Mouse (Mus musculus): ENCODE results near the gene Rnd1.

The Rnd1 gene

GRCm38 (mm10) chr15:98691486-98692147, 14.4 kb upstream of the Rnd1 start:
- ChIA-PET CTCF (interaction anchor here in 3 of 4 experiments (0.6 to 2.5 kb wide), 11 partner anchors 8 to 207 kb away, joined by 3 to 10 read pairs (median 4); partner anchors contain the start of genes Ccdc65 (in 2 of the 3) and Dhh (in 1 of the 3)), POLR2A (interaction anchor here in 3 of 4 experiments (0.7 to 1.9 kb wide), 11 partner anchors 8 to 170 kb away, joined by 3 to 11 read pairs (median 3); partner anchors contain the start of genes Rnd1 (in 3 of the 3) and Fkbp11 (in 1 of the 3))

GRCm38 (mm10) chr15:98689682-98690081, 12.4 kb upstream of the Rnd1 start:
- CTCF ChIA-PET = interaction anchor here in 1 of 4 experiments (2.2 kb wide), 1 partner anchor 10 kb away, joined by 9 read pairs; no protein-coding TSS in a partner anchor
- POLR2A ChIA-PET = no interaction called here

- CTCF ChIA-PET = interaction anchor here in 3 of 4 experiments (0.6 to 1.5 kb wide), 11 partner anchors 9 to 1352 kb away, joined by 3 to 7 read pairs (median 3); partner anchors contain the start of genes Adcy6 (in 1 of the 3), Cacnb3 (in 1 of the 3) and Ccdc65 (in 1 of the 3)
- POLR2A ChIA-PET = interaction anchor here in 3 of 4 experiments (0.6 to 2.5 kb wide), 7 partner anchors 8 to 36 kb away, joined by 3 to 11 read pairs (median 3); partner anchors contain the start of gene Rnd1 (in 3 of the 3)
Observed at GRCm38 (mm10) chr15:98685926-98686325, 8.7 kb upstream of the Rnd1 start.

GRCm38 (mm10) chr15:98683746-98684145, 6.5 kb upstream of the Rnd1 start:
- POLR2A ChIA-PET = interaction anchor here in 2 of 4 experiments (0.6 to 0.9 kb wide), 2 partner anchors 44 to 93 kb away, joined by 3 read pairs; no protein-coding TSS in a partner anchor
- CTCF ChIA-PET = interaction anchor here in 1 of 4 experiments (0.6 kb wide), 1 partner anchor 12 kb away, joined by 3 read pairs; no protein-coding TSS in a partner anchor

GRCm38 (mm10) chr15:98683177-98683576, 5.9 kb upstream of the Rnd1 start:
- ChIA-PET POLR2A (interaction anchor here in 2 of 4 experiments (0.6 to 0.9 kb wide), 2 partner anchors 44 to 93 kb away, joined by 3 read pairs; no protein-coding TSS in a partner anchor), CTCF (interaction anchor here in 1 of 4 experiments (0.6 kb wide), 1 partner anchor 12 kb away, joined by 3 read pairs; no protein-coding TSS in a partner anchor)

GRCm38 (mm10) chr15:98681633-98682032, 4.4 kb upstream of the Rnd1 start:
- POLR2A ChIA-PET = interaction anchor here in 1 of 4 experiments (0.9 kb wide), 1 partner anchor 14 kb away, joined by 3 read pairs; no protein-coding TSS in a partner anchor
- CTCF ChIA-PET = interaction anchor here in 1 of 4 experiments (0.7 kb wide), 1 partner anchor 629 kb away, joined by 3 read pairs; no protein-coding TSS in a partner anchor

GRCm38 (mm10) chr15:98680660-98681059, 3.4 kb upstream of the Rnd1 start:
- ChIA-PET POLR2A (interaction anchor here in 2 of 4 experiments (0.6 to 1.4 kb wide), 3 partner anchors 16 to 1004 kb away, joined by 4 to 6 read pairs (median 5); no protein-coding TSS in a partner anchor), CTCF (interaction anchor here in 1 of 4 experiments (0.6 kb wide), 1 partner anchor 20 kb away, joined by 3 read pairs; no protein-coding TSS in a partner anchor)

- ChIA-PET CTCF (interaction anchor here in 3 of 4 experiments (0.5 to 2.5 kb wide), 9 partner anchors 21 to 161 kb away, joined by 3 to 8 read pairs (median 5); partner anchors contain the start of gene Ccdc65 (in 1 of the 3)), POLR2A (interaction anchor here (0.5 to 3.9 kb wide), 103 partner anchors 8 to 565 kb away, joined by 3 to 39 read pairs (median 4); partner anchors contain the start of genes Arf3 (in 3 of the 4), Ccdc65 (in 2 of the 4), Ddx23 (in 2 of the 4) and Fkbp11 (in 2 of the 4))
Observed at GRCm38 (mm10) chr15:98677977-98678376, 716 bp upstream of the Rnd1 start.

- CTCF ChIA-PET = interaction anchor here in 3 of 4 experiments (0.5 to 2.5 kb wide), 12 partner anchors 9 to 1661 kb away, joined by 3 to 7 read pairs (median 4); no protein-coding TSS in a partner anchor
- POLR2A ChIA-PET = interaction anchor here (0.6 to 3.9 kb wide), 66 partner anchors 9 to 313 kb away, joined by 3 to 39 read pairs (median 6); partner anchors contain the start of genes Arf3 (in 3 of the 4), 4930415O20Rik (in 2 of the 4), Ddx23 (in 2 of the 4) and Fkbp11 (in 2 of the 4)
Observed at GRCm38 (mm10) chr15:98676471-98676870, 790 bp downstream of the Rnd1 start.

- ChIA-PET POLR2A (interaction anchor here (0.6 to 3.9 kb wide), 22 partner anchors 8 to 417 kb away, joined by 3 to 39 read pairs (median 8); partner anchors contain the start of genes Ddx23 (in 3 of the 4), Arf3 (in 1 of the 4), Cacnb3 (in 1 of the 4) and Dnajc22 (in 1 of the 4)), CTCF (interaction anchor here in 3 of 4 experiments (0.6 to 2.1 kb wide), 8 partner anchors 11 to 267 kb away, joined by 3 to 4 read pairs (median 4); no protein-coding TSS in a partner anchor)
Observed at GRCm38 (mm10) chr15:98675634-98676250, 1.5 kb downstream of the Rnd1 start.

GRCm38 (mm10) chr15:98674994-98675545, 2.2 kb downstream of the Rnd1 start:
- ChIA-PET POLR2A (interaction anchor here in 3 of 4 experiments (0.7 to 3.9 kb wide), 13 partner anchors 12 to 243 kb away, joined by 3 to 39 read pairs (median 3); partner anchors contain the start of genes Ddx23 (in 2 of the 3), Arf3 (in 1 of the 3) and Lmbr1l (in 1 of the 3)), CTCF (interaction anchor here in 3 of 4 experiments (0.5 to 2.1 kb wide), 5 partner anchors 11 to 258 kb away, joined by 3 to 5 read pairs (median 4); no protein-coding TSS in a partner anchor)

- ChIA-PET POLR2A (interaction anchor here in 3 of 4 experiments (0.6 to 1.8 kb wide), 12 partner anchors 12 to 225 kb away, joined by 3 to 7 read pairs (median 3); partner anchors contain the start of genes Ddx23 (in 2 of the 3) and Arf3 (in 1 of the 3)), CTCF (interaction anchor here in 3 of 4 experiments (0.6 to 2.1 kb wide), 5 partner anchors 10 to 352 kb away, joined by 3 to 6 read pairs (median 4); no protein-coding TSS in a partner anchor)
Observed at GRCm38 (mm10) chr15:98674284-98674993, 2.8 kb downstream of the Rnd1 start.

GRCm38 (mm10) chr15:98673732-98674131, 3.5 kb downstream of the Rnd1 start:
- ChIA-PET POLR2A (interaction anchor here in 3 of 4 experiments (0.6 to 1.8 kb wide), 9 partner anchors 10 to 74 kb away, joined by 3 to 8 read pairs (median 4); partner anchors contain the start of gene Ddx23 (in 2 of the 3)), CTCF (interaction anchor here (0.6 to 2.1 kb wide), 7 partner anchors 9 to 132 kb away, joined by 3 to 5 read pairs (median 3); no protein-coding TSS in a partner anchor)

GRCm38 (mm10) chr15:98672592-98672991, 4.7 kb downstream of the Rnd1 start:
- POLR2A ChIA-PET = interaction anchor here in 2 of 4 experiments (0.6 to 1.8 kb wide), 8 partner anchors 8 to 81 kb away, joined by 3 to 7 read pairs (median 4); partner anchors contain the start of gene Ddx23 (in 2 of the 2)
- CTCF ChIA-PET = interaction anchor here in 2 of 4 experiments (0.5 to 1.1 kb wide), 4 partner anchors 10 to 142 kb away, joined by 3 to 4 read pairs (median 4); partner anchors contain the start of gene Ddx23 (in 1 of the 2)

- POLR2A ChIA-PET = interaction anchor here in 2 of 4 experiments (0.6 to 4.6 kb wide), 5 partner anchors 9 to 552 kb away, joined by 3 to 39 read pairs (median 4); partner anchors contain the start of gene Rnd1 (in 2 of the 2)
- CTCF ChIA-PET = interaction anchor here (0.6 to 1.4 kb wide), 13 partner anchors 10 to 1518 kb away, joined by 3 to 7 read pairs (median 4); partner anchors contain the start of gene Ccdc65 (in 1 of the 4)
Observed at GRCm38 (mm10) chr15:98664042-98664907, 13.0 kb downstream of the Rnd1 start.

Measured in embryonic stem cell, embryonic (primary cell).